Mouse (Mus musculus) MEL (cell line): ENCODE measurements around the gene Ilf2. TPM values are rescaled to one million over a fixed set of nuclear protein-coding genes. Genes with fewer than 3 reads are reported as not detected.

Source experiments
- DNase-seq: peaks from one replicate; pipeline ENCODE4 v3.0.0; 2011; ENCODE audit warnings: low read depth, low spot score
- H3K27ac ChIP-seq: 2 replicates; pipeline ENCODE4 v1.5.1; 2012; ENCODE audit warnings: low read depth, mild to moderate bottlenecking, control low read depth, low read length, moderate library complexity; ENCODE audit not compliant: control insufficient read depth
- H3K27me3 ChIP-seq, 2 experiments: fragments of 150-350 bp in 1 of 2; sonication (generic) in 1 of 2; 2 replicates each; pipeline ENCODE4 v1.6.1; 2012; ENCODE audit warnings: low read length in 2 of 2, mild to moderate bottlenecking in 2 of 2, improper control_type of control experiment in 1 of 2, moderate library complexity in 1 of 2; ENCODE audit not compliant: insufficient read depth in 2 of 2, control insufficient read depth in 1 of 2
- H3K36me3 ChIP-seq, 2 experiments: 2 replicates each; pipeline ENCODE4 v1.6.1; 2012 to 2014; ENCODE audit warnings: low read length in 2 of 2, improper control_type of control experiment in 1 of 2, inconsistent platforms in 1 of 2, mild to moderate bottlenecking in 1 of 2; ENCODE audit not compliant: insufficient read depth in 2 of 2, control insufficient read depth in 1 of 2
- H3K4me1 ChIP-seq, 2 experiments: fragments of 150-350 bp in 1 of 2; sonication (generic) in 1 of 2; 2 replicates each; pipeline ENCODE4 v1.6.1; 2012; ENCODE audit warnings: low read length in 2 of 2, improper control_type of control experiment in 1 of 2, mild to moderate bottlenecking in 1 of 2; ENCODE audit not compliant: insufficient read depth in 2 of 2, control insufficient read depth in 1 of 2
- H3K4me3 ChIP-seq, 2 experiments: fragments of 150-350 bp in 1 of 2; sonication (generic) in 1 of 2; 2 replicates each; pipeline ENCODE4 v1.5.1; 2012; ENCODE audit warnings: low read depth in 2 of 2, low read length in 2 of 2, mild to moderate bottlenecking in 2 of 2, moderate library complexity in 2 of 2, control low read depth in 1 of 2, improper control_type of control experiment in 1 of 2; ENCODE audit not compliant: control insufficient read depth in 1 of 2, insufficient read depth in 1 of 2
- H3K79me2 ChIP-seq: 2 replicates; pipeline ENCODE4 v1.6.1; 2012; ENCODE audit warnings: mild to moderate bottlenecking, low read length, moderate library complexity; ENCODE audit not compliant: control insufficient read depth, poor library complexity, insufficient read depth
- H3K9ac ChIP-seq: 2 replicates; pipeline ENCODE4 v1.6.1; 2012; ENCODE audit warnings: low read depth, mild to moderate bottlenecking, control low read depth, low read length, moderate library complexity; ENCODE audit not compliant: control insufficient read depth, poor library complexity, severe bottlenecking
- H3K9me3 ChIP-seq: fragments of 150-350 bp; sonication (generic); replicated peaks from 2 replicates; pipeline ENCODE4 v1.6.1; 2012; ENCODE audit warnings: mild to moderate bottlenecking, low read length, improper control_type of control experiment, moderate library complexity; ENCODE audit not compliant: insufficient read depth
- BHLHE40 ChIP-seq: IDR thresholded peaks from 2 replicates; pipeline ENCODE4 v1.6.1; 2012; ENCODE audit warnings: low read depth, mild to moderate bottlenecking, inconsistent platforms, low read length, improper control_type of control experiment, borderline replicate concordance
- CHD2 ChIP-seq: IDR thresholded peaks from 2 replicates; pipeline ENCODE4 v1.6.1; 2011; ENCODE audit warnings: low read length, improper control_type of control experiment
- CTCF ChIP-seq, 3 experiments: IDR thresholded peaks in 2 of 3; conservative IDR thresholded peaks in 1 of 3; 2 replicates each; pipeline ENCODE4 v1.5.1; 2011 to 2012; ENCODE audit warnings: low read length in 3 of 3, low read depth in 2 of 3, mild to moderate bottlenecking in 2 of 3, improper control_type of control experiment in 1 of 3, inconsistent platforms in 1 of 3, mixed read lengths in 1 of 3, moderate library complexity in 1 of 3; ENCODE audit not compliant: control insufficient read depth in 1 of 3, insufficient read depth in 1 of 3, poor library complexity in 1 of 3, severe bottlenecking in 1 of 3
- E2F4 ChIP-seq: IDR thresholded peaks from 2 replicates; pipeline ENCODE4 v1.6.1; 2011; ENCODE audit warnings: low read depth, low read length, improper control_type of control experiment, borderline replicate concordance
- ELF1 ChIP-seq: IDR thresholded peaks from 2 replicates; pipeline ENCODE4 v1.6.1; 2014; ENCODE audit warnings: low read depth, mild to moderate bottlenecking, inconsistent platforms, low read length, improper control_type of control experiment, moderate library complexity
- EP300 ChIP-seq, 2 experiments: IDR thresholded peaks; 2 replicates each; pipeline ENCODE4 v1.6.1; 2011; ENCODE audit warnings: improper control_type of control experiment in 2 of 2, low read length in 2 of 2, low read depth in 1 of 2, mild to moderate bottlenecking in 1 of 2
- ETS1 ChIP-seq: IDR thresholded peaks from 2 replicates; pipeline ENCODE4 v1.6.1; 2012; ENCODE audit warnings: low read depth, mild to moderate bottlenecking, inconsistent platforms, low read length, improper control_type of control experiment, moderate library complexity
- GABPA ChIP-seq: IDR thresholded peaks from 2 replicates; pipeline ENCODE4 v1.6.1; 2012; ENCODE audit warnings: low read depth, mild to moderate bottlenecking, inconsistent platforms, low read length, improper control_type of control experiment, moderate library complexity
- GATA1 ChIP-seq: IDR thresholded peaks from 2 replicates; pipeline ENCODE4 v1.6.1; 2011; ENCODE audit warnings: low read depth, low read length, improper control_type of control experiment
- HCFC1 ChIP-seq: IDR thresholded peaks from 2 replicates; pipeline ENCODE4 v1.6.1; 2012; ENCODE audit warnings: low read depth, mild to moderate bottlenecking, inconsistent platforms, low read length, improper control_type of control experiment, moderate library complexity
- KAT2A ChIP-seq: conservative IDR thresholded peaks from 2 replicates; pipeline ENCODE4 v1.6.1; 2012; ENCODE audit warnings: low read depth, low read length, improper control_type of control experiment, inconsistent platforms
- MAFK ChIP-seq: IDR thresholded peaks from 2 replicates; pipeline ENCODE4 v1.6.1; 2011; ENCODE audit warnings: low read depth, mild to moderate bottlenecking, low read length, improper control_type of control experiment, borderline replicate concordance
- MAZ ChIP-seq: IDR thresholded peaks from 2 replicates; pipeline ENCODE4 v1.6.1; 2012; ENCODE audit warnings: low read depth, mild to moderate bottlenecking, inconsistent platforms, low read length, improper control_type of control experiment
- MEF2A ChIP-seq: IDR thresholded peaks from 2 replicates; pipeline ENCODE4 v1.6.1; 2014; ENCODE audit warnings: low read depth, mild to moderate bottlenecking, inconsistent platforms, low read length, improper control_type of control experiment; ENCODE audit not compliant: poor library complexity, insufficient replicate concordance, severe bottlenecking; ENCODE audit errors: extremely low read depth
- MXI1 ChIP-seq: IDR thresholded peaks from 2 replicates; pipeline ENCODE4 v1.6.1; 2011; ENCODE audit warnings: mild to moderate bottlenecking, low read depth, low read length, improper control_type of control experiment
- MYB ChIP-seq: IDR thresholded peaks from 2 replicates; pipeline ENCODE4 v1.6.1; 2011; ENCODE audit warnings: mild to moderate bottlenecking, low read depth, low read length, improper control_type of control experiment
- MYC ChIP-seq: IDR thresholded peaks from 2 replicates; pipeline ENCODE4 v1.6.1; 2011; ENCODE audit warnings: low read depth, mild to moderate bottlenecking, low read length, improper control_type of control experiment, moderate library complexity
- NRF1 ChIP-seq: IDR thresholded peaks from 2 replicates; pipeline ENCODE4 v1.6.1; 2014; ENCODE audit warnings: low read depth, mild to moderate bottlenecking, inconsistent platforms, low read length, improper control_type of control experiment, moderate library complexity; ENCODE audit not compliant: poor library complexity, insufficient read depth, severe bottlenecking
- POLR2A ChIP-seq, 2 experiments: IDR thresholded peaks; 2 replicates each; pipeline ENCODE4 v1.6.1; 2011 to 2012; ENCODE audit warnings: low read length in 2 of 2, mild to moderate bottlenecking in 2 of 2, control low read depth in 1 of 2, improper control_type of control experiment in 1 of 2, low read depth in 1 of 2, moderate library complexity in 1 of 2; ENCODE audit not compliant: control insufficient read depth in 1 of 2, insufficient read depth in 1 of 2, poor library complexity in 1 of 2
- POLR2AphosphoS2 ChIP-seq: IDR thresholded peaks from 2 replicates; pipeline ENCODE4 v1.6.1; 2011; ENCODE audit warnings: low read length, improper control_type of control experiment
- RAD21 ChIP-seq: IDR thresholded peaks from 2 replicates; pipeline ENCODE4 v1.6.1; 2011; ENCODE audit warnings: mild to moderate bottlenecking, low read depth, low read length, improper control_type of control experiment
- SIN3A ChIP-seq: IDR thresholded peaks from 2 replicates; pipeline ENCODE4 v1.6.1; 2012; ENCODE audit warnings: low read length, improper control_type of control experiment, inconsistent platforms
- SMC3 ChIP-seq: IDR thresholded peaks from 2 replicates; pipeline ENCODE4 v1.6.1; 2011; ENCODE audit warnings: low read depth, low read length, improper control_type of control experiment
- TAL1 ChIP-seq: IDR thresholded peaks from 2 replicates; pipeline ENCODE4 v1.6.1; 2012; ENCODE audit warnings: mild to moderate bottlenecking, inconsistent platforms, low read length, moderate library complexity, mixed read lengths
- TBP ChIP-seq: IDR thresholded peaks from 2 replicates; pipeline ENCODE4 v1.8.0; 2011; ENCODE audit warnings: low read depth, low read length, improper control_type of control experiment
- TCF12 ChIP-seq: IDR thresholded peaks from 2 replicates; pipeline ENCODE4 v1.6.1; 2014; ENCODE audit warnings: low read depth, mild to moderate bottlenecking, inconsistent platforms, low read length, improper control_type of control experiment, moderate library complexity
- UBTF ChIP-seq: IDR thresholded peaks from 2 replicates; pipeline ENCODE4 v1.6.1; 2012; ENCODE audit warnings: low read depth, mild to moderate bottlenecking, inconsistent platforms, low read length, improper control_type of control experiment, moderate library complexity, borderline replicate concordance; ENCODE audit not compliant: insufficient read depth
- ZKSCAN1 ChIP-seq: IDR thresholded peaks from 2 replicates; pipeline ENCODE4 v1.6.1; 2012; ENCODE audit warnings: low read depth, mild to moderate bottlenecking, inconsistent platforms, low read length, improper control_type of control experiment, moderate library complexity
- ZMIZ1 ChIP-seq: IDR thresholded peaks from 2 replicates; pipeline ENCODE4 v1.6.1; 2012; ENCODE audit warnings: low read depth, mild to moderate bottlenecking, inconsistent platforms, low read length, improper control_type of control experiment, moderate library complexity
- ZNF384 ChIP-seq: IDR thresholded peaks from 2 replicates; pipeline ENCODE4 v1.6.1; 2012; ENCODE audit warnings: low read depth, mild to moderate bottlenecking, inconsistent platforms, low read length, improper control_type of control experiment
- polyA plus RNA-seq, 2 experiments: library from polyadenylated mRNA; stranded (reverse) in 1 of 2; unstranded in 1 of 2; fragments of >175 nt in 1 of 2; fragments of >200 nt in 1 of 2; gene quantifications; 2 replicates each; pipeline versions ENCODE4 v1.2.1 to v1.2.4; 2012; ENCODE audit warnings: low replicate concordance in 2 of 2, low read depth in 1 of 2; ENCODE audit not compliant: insufficient read length in 2 of 2, insufficient read depth in 1 of 2, missing spikeins in 1 of 2
- total RNA-seq: library from RNA; depleted of rRNA; stranded (reverse); fragments of 300-350 nt; gene quantifications from 2 replicates; pipeline ENCODE4 v1.2.3, GENCODE M21; 2012

Ilf2 gene
- total and polyA plus RNA-seq, 3 experiments: 107 to 223 (median 175) TPM

- peak overlapping the region; percentile 88 for H3K27ac ChIP-seq
- peak overlapping the region; percentile 68 to 69 for H3K4me3 ChIP-seq
- no peaks in the 10 kb centered on the region for H3K9me3 ChIP-seq
- H3K4me1 ChIP-seq: peaks cover 23 to 37% of the 10 kb centered on the region in 2 experiments
- peak overlapping the region; percentile 84 for H3K9ac ChIP-seq
- H3K27me3 ChIP-seq: no peaks in the 10 kb centered on the region
- H3K36me3 ChIP-seq: peaks cover 0 to 45% of the 10 kb centered on the region in 2 experiments; a peak in 2 of 4 replicates
- peak; percentile 81 for DNase-seq
- H3K79me2 ChIP-seq: peaks cover 18% of the 10 kb centered on the region
- TF ChIP-seq TBP: no peak
- TF ChIP-seq TCF12: 0 out of 2 replicates have a peak, but pooled peaks have one; percentile 19
- TF ChIP-seq MYC: no peak
- TF ChIP-seq, all 39 proteins: peak for 1
Measured at GRCm38 (mm10) chr3:90432811-90433219, 43.1 kb upstream of the Ilf2 start.

DNA sequence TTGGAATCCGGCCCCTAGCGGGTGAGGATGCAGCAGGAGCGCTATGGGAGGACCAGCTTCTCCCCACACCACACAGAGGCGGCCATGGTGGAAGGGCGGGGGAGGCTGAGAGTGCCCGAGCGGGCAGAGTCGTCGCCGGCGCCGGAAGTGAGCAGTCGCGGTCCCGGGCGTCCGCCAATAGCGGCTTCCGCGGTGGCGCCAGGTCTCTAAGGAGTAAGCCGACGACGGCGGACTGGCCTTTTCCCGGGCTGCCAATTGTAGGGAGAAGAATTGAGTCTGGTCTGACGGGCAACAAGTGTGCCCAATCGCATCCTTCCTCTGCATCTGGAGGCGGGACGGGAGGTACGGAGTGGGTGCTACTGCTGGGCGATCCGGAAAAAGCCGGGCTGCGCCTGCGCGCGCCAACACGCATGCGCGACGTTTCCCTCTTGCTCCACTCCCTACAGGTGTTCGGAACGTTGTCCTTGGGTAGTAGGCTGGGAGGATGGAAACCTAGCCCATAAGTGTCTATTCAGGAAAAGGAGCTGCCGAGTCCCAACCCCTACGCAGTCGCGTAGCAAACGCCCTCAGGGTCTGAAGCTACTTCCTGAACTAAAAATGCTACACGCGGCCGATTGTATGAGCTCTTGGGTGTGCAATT, 42.4 kb upstream of the Ilf2 start, which contains the start of gene Ints3:
Gene Ints3, minus strand, starts transcription at position 242 of the 640 bp plus-strand sequence.
- peak within 1 kb of the TSS; percentile 90 for H3K27ac ChIP-seq
- peak; percentile 100 for DNase-seq
- H3K9me3 ChIP-seq: no peaks in the 10 kb centered on the region
- H3K9ac ChIP-seq: peak within 1 kb of the TSS; percentile 84
- H3K4me3 ChIP-seq: peak within 1 kb of the TSS; percentile 68 to 69
- H3K27me3 ChIP-seq: no peaks in the 10 kb centered on the region
- H3K4me1 ChIP-seq: peaks cover 23 to 32% of the 10 kb centered on the region in 2 experiments
- H3K36me3 ChIP-seq: peaks cover 0 to 39% of the 10 kb centered on the region in 2 experiments; a peak in 2 of 4 replicates
- peaks cover 18% of the 10 kb centered on the region for H3K79me2 ChIP-seq
- TF ChIP-seq E2F4 (peak; percentile 92; the same call in 1 of the 2 replicates), MYB (no peak), KAT2A (peak; percentile 69; the same call in 1 of the 2 replicates), MAFK (peak; percentile 13; the same call in 1 of the 2 replicates), ZMIZ1 (peak; percentile 98), POLR2AphosphoS2 (peak; percentile 97), TAL1 (no peak), ETS1 (peak; percentile 56; the same call in 1 of the 2 replicates), GATA1 (no peak), MYC (peak; percentile 94), SMC3 (no peak), ZKSCAN1 (no peak), SIN3A (peak; percentile 81; the same call in 1 of the 2 replicates), BHLHE40 (no peak), CHD2 (no peak; the same call in 1 of the 2 replicates), EP300 (IDR thresholded peaks at IDR 0.05; ENCODE audit: low read depth in 1 of 2, low read length in 2 of 2) (peak in 1 of 2 experiments; percentile 33; a peak in 1 of 4 replicates), NRF1 (peak; percentile 98; the same call in 1 of the 2 replicates), CTCF (IDR thresholded peaks at IDR 0.05 in 2 of 3, conservative IDR thresholded peaks at IDR 0.05 in 1 of 3; ENCODE audit: control insufficient read depth in 1 of 3, insufficient read depth in 1 of 3, low read depth in 2 of 3, low read length in 3 of 3, poor library complexity in 1 of 3, severe bottlenecking in 1 of 3) (no peak), RAD21 (no peak), MEF2A (no peak), MXI1 (peak; percentile 81), POLR2A (IDR thresholded peaks at IDR 0.05; ENCODE audit: control insufficient read depth in 1 of 2, insufficient read depth in 1 of 2, low read depth in 1 of 2, low read length in 2 of 2, poor library complexity in 1 of 2) (peak; percentile 28 to 99), HCFC1 (peak; percentile 85), MAZ (no peak), ELF1 (peak; percentile 98), ZNF384 (no peak), GABPA (no peak), UBTF (no peak)
